Mouse (Mus musculus) lung, postnatal 25 days (tissue): ENCODE measurements around the gene Ankrd60.

Experiments
- DNase-seq: peaks from one replicate; pipeline ENCODE4 v3.0.0; 2022; ENCODE audit warnings: low spot score

Gene Ankrd60

DNA sequence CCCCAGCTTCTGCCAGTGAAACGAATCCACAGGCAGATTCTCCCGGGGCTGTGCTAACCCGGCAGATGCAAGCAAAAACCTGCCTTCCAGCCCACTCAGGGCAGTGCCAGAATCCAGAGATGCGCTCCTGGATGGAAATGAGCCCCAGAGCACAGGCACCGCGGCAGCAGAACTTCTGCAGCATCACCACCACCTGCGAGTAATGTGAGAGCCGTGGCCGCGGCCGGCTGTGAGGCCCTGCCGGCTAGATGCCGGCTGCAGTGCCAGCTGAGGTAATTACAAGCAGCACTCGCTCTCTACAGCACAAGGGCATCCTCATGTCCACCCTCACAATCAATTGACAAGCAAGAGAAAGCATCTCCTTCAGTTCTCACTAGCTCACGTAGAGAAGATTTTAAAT lies 6.2 kb upstream of the Ankrd60 start:
- DNase-seq: no peak

GRCm38 (mm10) chr2:173583455-173583854 lies 5.3 kb upstream of the Ankrd60 start:
- DNase-seq: peak; percentile 26

GRCm38 (mm10) chr2:173582903-173583302 lies 4.7 kb upstream of the Ankrd60 start:
- DNase-seq: no peak

DNA sequence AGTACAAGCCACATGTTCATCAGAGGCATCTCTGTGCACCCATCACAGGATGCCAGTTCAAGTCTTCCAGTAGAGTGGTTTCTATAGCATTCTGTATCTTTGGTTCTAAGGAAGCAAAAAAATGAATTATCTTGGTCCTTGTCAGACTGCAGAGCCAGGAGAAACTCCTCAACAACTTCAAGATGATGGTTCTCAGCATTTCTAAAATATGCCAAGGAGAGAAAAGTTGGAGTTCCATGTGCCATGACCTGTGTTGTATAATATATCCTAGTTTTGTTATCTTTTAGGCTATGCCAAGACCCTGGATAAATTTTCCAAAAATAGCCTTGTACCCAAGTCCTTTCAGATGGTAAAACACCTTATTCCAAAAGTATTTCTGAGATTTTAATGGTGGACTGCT lies 2.9 kb upstream of the Ankrd60 start:
- DNase-seq: no peak

GRCm38 (mm10) chr2:173578595-173578994 lies 430 bp upstream of the Ankrd60 start:
- no peak for DNase-seq

DNA sequence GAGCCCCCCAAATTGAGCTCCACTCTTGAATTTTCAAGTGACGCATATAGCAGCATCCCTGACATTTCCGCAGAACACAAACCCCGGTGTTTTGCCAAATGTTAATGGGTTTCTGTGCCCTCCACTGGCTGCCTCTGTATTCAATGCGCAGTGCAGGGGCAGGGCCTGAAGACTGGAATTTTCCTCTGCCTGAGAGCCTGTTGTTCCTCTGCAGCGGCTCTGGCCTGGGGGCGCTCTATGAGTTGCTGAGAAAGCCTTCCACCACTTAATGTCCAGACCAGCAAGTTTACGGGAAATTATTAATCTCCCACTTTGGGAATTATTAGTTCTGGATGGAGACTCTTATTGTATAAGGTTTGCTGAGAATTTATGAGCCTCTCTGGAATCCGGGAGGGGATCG lies 14.0 kb downstream of the Ankrd60 start:
- no peak for DNase-seq

- DNase-seq: no peak
These were observed 14.8 kb downstream of the Ankrd60 start for GRCm38 (mm10) chr2:173563336-173563735.

- peak; percentile 35 for DNase-seq
These were observed 16.2 kb downstream of the Ankrd60 start for GRCm38 (mm10) chr2:173561851-173562442.

GRCm38 (mm10) chr2:173558754-173559396 lies 19.3 kb downstream of the Ankrd60 start:
- DNase-seq: no peak

DNA sequence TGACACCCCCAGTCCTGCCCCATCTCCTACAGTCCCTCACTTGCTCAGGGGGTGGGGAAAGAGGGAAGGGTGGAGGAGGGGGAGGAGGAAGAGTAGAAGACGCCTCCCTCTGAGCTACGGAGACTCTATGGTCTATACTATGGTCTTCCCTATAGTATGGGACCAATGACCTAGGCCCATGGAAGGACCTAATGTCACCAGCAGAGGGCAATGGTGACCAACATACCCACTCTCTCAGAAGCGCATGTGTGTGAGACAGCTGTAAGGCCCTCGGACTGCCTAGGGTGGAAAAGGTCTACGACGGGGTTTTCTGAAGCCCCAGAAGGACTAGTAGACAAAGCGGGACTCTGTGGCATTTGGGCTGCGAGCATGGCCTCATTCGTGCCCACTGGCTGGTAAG lies 24.3 kb downstream of the Ankrd60 start:
- DNase-seq: no peak

DNA sequence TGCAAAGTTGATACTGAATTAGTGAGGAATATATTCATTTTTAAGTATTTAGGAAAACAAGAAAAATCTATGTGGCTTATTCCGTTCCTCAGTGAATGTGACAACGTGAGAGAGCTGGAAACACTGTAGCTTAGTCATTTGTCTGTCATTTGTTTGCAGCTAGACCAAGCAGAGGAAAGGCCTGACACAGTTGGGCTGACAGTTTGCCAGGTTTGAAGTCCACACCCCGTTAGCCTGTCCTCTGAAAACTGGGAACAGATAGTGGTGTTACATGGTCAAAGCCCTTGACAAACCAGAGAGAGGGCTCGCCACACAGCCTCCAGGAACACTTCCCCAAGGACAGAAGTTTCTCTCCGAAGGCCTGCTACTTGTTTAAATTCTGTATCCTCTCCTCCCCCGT lies 27.5 kb downstream of the Ankrd60 start:
- peak; percentile 5 for DNase-seq

DNA sequence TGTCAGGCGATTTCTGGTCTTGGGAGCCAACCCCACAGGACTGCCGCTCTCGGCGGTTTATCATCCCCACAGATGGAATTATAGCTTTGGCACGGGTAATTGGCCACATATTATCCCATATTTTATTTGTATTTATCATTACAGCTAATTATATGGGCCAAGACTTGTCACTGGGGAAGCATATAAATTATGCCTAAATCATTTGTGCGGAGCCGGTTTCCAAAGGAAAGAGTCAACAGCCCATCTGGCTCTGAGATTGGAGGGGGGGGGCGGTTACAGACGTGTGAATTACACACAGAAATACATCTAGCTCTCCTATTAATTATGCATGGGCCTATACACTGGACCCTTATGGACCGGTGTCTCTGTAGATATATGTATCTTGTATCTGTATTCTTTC lies 28.9 kb downstream of the Ankrd60 start:
- no peak for DNase-seq

DNA sequence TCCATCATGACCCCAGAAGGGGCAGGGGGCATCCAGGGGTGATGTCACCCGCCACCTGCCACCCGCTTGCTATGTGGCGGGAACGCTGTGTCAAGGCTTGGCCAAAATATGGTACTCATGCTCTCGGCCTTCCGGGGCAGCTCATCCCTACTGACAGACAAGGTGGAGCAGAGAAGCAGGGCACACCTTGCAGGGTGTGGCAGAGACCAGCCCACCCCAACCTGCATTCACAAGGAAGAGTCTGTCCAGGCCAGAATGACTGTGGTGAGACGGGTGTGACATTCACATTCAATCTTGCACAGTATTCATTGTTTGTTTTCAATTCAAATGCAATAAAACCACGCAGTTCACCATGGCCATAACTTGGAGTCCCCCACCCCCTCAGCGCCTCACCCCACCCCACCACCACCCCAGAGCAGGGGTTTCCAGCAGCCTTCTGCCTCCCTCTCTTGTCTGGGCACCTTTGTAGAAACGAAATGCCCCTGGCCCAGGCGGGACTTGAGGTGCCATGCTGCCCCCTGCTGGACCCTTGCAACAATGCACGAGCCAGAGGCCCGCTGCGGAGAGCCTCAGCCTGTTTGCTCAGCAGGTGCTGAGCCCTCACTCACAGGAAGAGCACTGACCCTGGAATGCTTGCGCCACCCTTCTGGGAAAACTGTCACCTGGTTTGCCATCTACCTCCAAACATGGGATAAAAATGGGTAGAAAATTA lies 32.0 kb downstream of the Ankrd60 start:
- DNase-seq: peak; percentile 72

DNA sequence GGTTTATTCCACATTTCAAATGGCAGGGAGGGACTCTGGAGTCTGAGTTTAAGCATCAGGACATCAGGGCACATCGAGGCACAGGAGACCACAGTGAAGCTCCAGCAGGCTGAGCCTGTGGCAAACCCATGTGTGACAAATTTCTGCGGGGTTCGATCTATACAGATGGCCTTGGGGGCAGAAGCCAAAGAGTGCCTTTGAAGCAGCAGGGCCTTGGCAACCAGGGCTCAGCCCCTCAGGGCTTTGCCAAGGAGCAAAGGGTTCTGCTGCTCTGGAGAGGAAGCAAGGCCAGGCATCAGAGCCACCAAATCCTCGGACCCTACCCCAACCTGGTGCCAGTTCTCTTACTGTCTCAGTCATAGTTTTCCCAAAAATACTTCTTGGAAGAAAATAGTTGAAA lies 35.4 kb downstream of the Ankrd60 start:
- DNase-seq: no peak

- no peak for DNase-seq
These were observed 36.4 kb downstream of the Ankrd60 start for GRCm38 (mm10) chr2:173541748-173542147.

- DNase-seq: no peak
These were observed 38.4 kb downstream of the Ankrd60 start for GRCm38 (mm10) chr2:173539781-173540180.

DNA sequence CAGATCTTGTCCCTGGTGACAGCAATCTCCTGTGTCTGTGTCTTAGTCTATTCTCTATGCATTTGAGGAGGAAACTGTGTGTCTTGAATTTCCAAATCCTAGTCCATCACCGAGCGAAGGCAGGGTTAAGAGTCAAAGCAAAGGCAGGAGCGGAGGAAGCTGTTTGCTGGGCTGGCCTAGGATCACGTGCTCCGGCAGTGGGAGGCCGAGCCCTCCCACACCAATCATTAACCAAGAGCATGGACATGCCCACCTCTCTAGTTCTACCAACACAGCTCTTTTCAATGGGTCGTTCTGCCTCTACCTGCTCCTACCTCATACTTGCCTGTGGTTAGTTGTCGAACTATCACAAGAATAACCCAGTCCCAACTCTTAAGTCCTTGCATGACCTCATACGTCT lies 42.3 kb downstream of the Ankrd60 start:
- DNase-seq: no peak

- DNase-seq: no peak
These were observed 42.8 kb downstream of the Ankrd60 start for GRCm38 (mm10) chr2:173535390-173535789.

DNA sequence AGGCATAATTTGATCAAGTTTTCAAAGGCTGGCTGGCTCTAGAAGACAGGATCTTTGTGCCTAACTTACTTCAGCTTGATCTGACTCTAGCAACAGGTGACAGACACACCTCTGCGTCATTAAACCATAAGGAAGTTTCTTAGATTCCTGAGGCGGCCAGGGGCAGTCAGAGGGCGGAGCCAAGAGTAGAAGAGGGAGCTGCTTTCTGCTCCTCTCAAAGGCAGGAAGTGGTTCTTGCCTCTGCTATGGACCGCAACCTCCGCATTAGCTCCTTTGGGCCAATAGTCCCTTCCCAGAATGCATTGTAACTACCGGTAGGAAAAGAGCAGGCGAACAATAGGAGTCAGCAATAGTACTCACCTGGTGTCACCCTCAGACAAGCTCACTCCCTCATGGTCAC lies 43.6 kb downstream of the Ankrd60 start:
- DNase-seq: peak; percentile 18

- no peak for DNase-seq
These were observed 45.3 kb downstream of the Ankrd60 start for GRCm38 (mm10) chr2:173532711-173533462.

GRCm38 (mm10) chr2:173528493-173528892 lies 49.7 kb downstream of the Ankrd60 start:
- DNase-seq: no peak

DNA sequence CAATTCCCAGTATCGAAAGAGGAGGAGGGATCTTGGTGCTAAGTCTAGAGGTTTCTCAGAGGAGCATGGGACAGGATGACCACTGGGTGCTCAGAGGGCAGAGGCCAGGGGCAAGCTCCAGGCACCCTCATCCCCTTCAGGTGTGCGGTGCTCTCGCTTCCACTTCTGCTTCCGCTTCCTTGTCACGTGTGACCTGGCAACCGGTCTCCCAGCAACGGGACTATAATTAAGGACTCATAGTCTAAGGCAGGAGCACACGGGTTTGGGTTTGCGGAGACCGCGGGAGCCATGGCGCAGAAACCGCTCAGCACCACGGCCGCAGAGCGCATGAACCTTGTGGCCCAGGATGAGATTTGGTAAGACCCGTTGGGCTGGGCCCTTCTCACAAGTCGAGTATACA lies 55.8 kb downstream of the Ankrd60 start, which contains the start of gene 1700021F07Rik:
Gene 1700021F07Rik (plus strand): TSS at position 211 of the 400 bp plus-strand sequence.
- DNase-seq: no peak
